Mouse (Mus musculus): ENCODE measurements around the gene Olfr70. TPM values are rescaled to one million over a fixed set of nuclear protein-coding genes. Genes with fewer than 3 reads are reported as not detected.
A peak's percentile ranks its signal among the peaks of the same experiment; 100 is the strongest.

Gene Olfr70
- total and polyA plus RNA-seq, 3 experiments, result not detected

DNA sequence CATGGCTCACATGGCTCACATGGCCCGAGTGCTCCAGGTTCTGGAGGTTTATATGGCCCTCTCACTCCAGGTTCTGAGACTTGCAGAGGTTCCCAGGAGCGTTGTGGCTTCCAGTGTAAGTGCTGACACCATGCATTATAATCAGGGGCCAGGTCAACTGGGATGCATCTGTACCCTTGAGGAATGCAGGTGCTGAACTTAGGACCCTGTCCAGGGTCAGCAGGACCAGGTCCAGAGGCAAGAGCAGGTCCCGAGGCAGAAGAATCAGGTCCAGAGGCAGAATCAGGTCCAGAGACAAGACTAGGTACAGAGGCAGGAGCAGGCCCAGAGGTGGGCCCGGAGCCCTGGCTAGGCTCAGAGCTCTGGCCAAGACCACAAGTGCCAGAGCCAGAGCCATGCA is 47.9 kb downstream of the Olfr70 start:
- peaks cover 3 to 22% of the 10 kb centered on the region in 2 experiments; a peak in 3 of 4 replicates for H3K4me1 ChIP-seq (ENCODE audit: control insufficient read depth in 1 of 2, insufficient read depth in 2 of 2)
- no peak overlapping the region for H3K4me2 ChIP-seq (ENCODE audit: insufficient read depth, low read depth, poor library complexity, severe bottlenecking)
- no peak overlapping the region for H3K4me3 ChIP-seq (replicated peaks in 1 of 3; ENCODE audit: low read depth in 2 of 3, low read length in 2 of 3, poor library complexity in 1 of 3)
- peaks cover 26% of the 10 kb centered on the region for H3K27me3 ChIP-seq (replicated peaks)
- H3K9me3 ChIP-seq (replicated peaks; ENCODE audit: low read length), result peaks cover 9% of the 10 kb centered on the region
- in situ Hi-C loops (cut with MboI; ENCODE audit: low pct_ligation_motif_present, low pct_unique_long_range_greater_than_20kb, low sequenced_read_pairs) (no loop called here), dilution Hi-C loops (cut with MboI; ENCODE audit: extremely low pct_ligation_motif_present, extremely low pct_unique_long_range_greater_than_20kb, low sequenced_read_pairs) (no loop called here)
- no peaks in the 10 kb centered on the region for H3K79me2 ChIP-seq (replicated peaks; ENCODE audit: control insufficient read depth, extremely low read depth, insufficient read depth, poor library complexity, severe bottlenecking)
- no peak for DNase-seq (ENCODE audit: extremely low read depth)
- H3K36me3 ChIP-seq (replicated peaks in 1 of 2; ENCODE audit: control insufficient read depth in 1 of 2, insufficient read depth in 1 of 2, low read length in 1 of 2), result no peaks in the 10 kb centered on the region
- TF ChIP-seq MYC (IDR thresholded peaks at IDR 0.05; ENCODE audit: low read depth, low read length) (no peak), BHLHE40 (IDR thresholded peaks at IDR 0.05; ENCODE audit: low read depth, low read length) (no peak), GABPA (IDR thresholded peaks at IDR 0.05; ENCODE audit: insufficient replicate concordance, low read depth, low read length) (no peak), TCF12 (IDR thresholded peaks at IDR 0.05; ENCODE audit: low read depth, low read length) (no peak)
- H3K27ac ChIP-seq (ENCODE audit: insufficient read depth, low read depth), result no peak overlapping the region
- H3K9ac ChIP-seq (ENCODE audit: insufficient read depth, low read depth), result no peak overlapping the region

DNA sequence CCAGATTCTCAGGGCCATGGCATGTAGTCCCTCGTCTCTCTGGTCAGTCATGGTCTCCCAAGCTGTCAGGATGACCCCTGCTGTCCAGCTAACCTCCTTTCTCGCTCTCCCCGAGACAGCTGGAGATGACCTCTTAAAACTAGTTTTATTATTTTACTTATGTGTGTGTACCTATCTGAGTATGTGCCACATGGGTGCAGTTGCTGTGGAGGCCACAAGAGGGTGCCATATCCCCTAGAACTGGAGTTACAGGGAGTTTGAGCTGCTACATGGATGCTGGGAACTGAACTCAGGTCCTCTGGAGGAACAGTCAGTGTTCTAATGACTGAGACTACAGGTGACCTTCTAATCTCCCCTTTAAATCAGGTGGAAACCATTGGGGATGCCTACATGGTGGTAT is 50.8 kb downstream of the Olfr70 start:
- in situ Hi-C loops (cut with MboI; ENCODE audit: low pct_ligation_motif_present, low pct_unique_long_range_greater_than_20kb, low sequenced_read_pairs) (no loop called here), dilution Hi-C loops (cut with MboI; ENCODE audit: extremely low pct_ligation_motif_present, extremely low pct_unique_long_range_greater_than_20kb, low sequenced_read_pairs) (no loop called here)
- H3K36me3 ChIP-seq (replicated peaks in 1 of 2; ENCODE audit: control insufficient read depth in 1 of 2, insufficient read depth in 1 of 2, low read length in 1 of 2), result no peaks in the 10 kb centered on the region
- peak in 1 of 2 experiments; percentile 37; a peak in 3 of 4 replicates for TF ChIP-seq CTCF (conservative IDR thresholded peaks at IDR 0.05 in 1 of 2, IDR thresholded peaks at IDR 0.05 in 1 of 2; ENCODE audit: low read depth in 2 of 2, low read length in 2 of 2)
- no peak for TF ChIP-seq NELFE (IDR thresholded peaks at IDR 0.05; ENCODE audit: low read depth, low read length)
- H3K4me2 ChIP-seq (ENCODE audit: insufficient read depth, low read depth, poor library complexity, severe bottlenecking), result no peak overlapping the region
- H3K4me3 ChIP-seq (replicated peaks in 1 of 3; ENCODE audit: low read depth in 2 of 3, low read length in 2 of 3, poor library complexity in 1 of 3), result no peak overlapping the region
- peaks cover 9% of the 10 kb centered on the region for H3K9me3 ChIP-seq (replicated peaks; ENCODE audit: low read length)
- H3K27me3 ChIP-seq (replicated peaks), result peaks cover 20% of the 10 kb centered on the region
- H3K9ac ChIP-seq (ENCODE audit: insufficient read depth, low read depth), result no peak overlapping the region
- H3K79me2 ChIP-seq (replicated peaks; ENCODE audit: control insufficient read depth, extremely low read depth, insufficient read depth, poor library complexity, severe bottlenecking), result no peaks in the 10 kb centered on the region
- H3K4me1 ChIP-seq (ENCODE audit: control insufficient read depth in 1 of 2, insufficient read depth in 2 of 2), result peaks cover 13 to 24% of the 10 kb centered on the region in 2 experiments
- H3K27ac ChIP-seq (ENCODE audit: insufficient read depth, low read depth), result no peak overlapping the region
- no peak for DNase-seq (ENCODE audit: extremely low read depth)

Other genes starting within 250 kb of the Olfr70 start
Only the 20 nearest of the 24 such genes appear.
- gene Car9, start 193.8 kb downstream of the Olfr70 start, total RNA-seq (2012; rRNA removed), result not detected in 2 replicates
- not detected in 2 replicates for gene Car9, start 193.8 kb downstream of the Olfr70 start, total RNA-seq (2014; rRNA removed)
- gene Car9, start 193.8 kb downstream of the Olfr70 start, polyA plus RNA-seq (2012; ENCODE audit: insufficient read length, low read depth), result not detected in 2 replicates
- gene Tpm2, start 177.0 kb downstream of the Olfr70 start, total RNA-seq (2012; rRNA removed), result 0.30 TPM in 1 of 2 replicates, not detected in the other
- gene Tpm2, start 177.0 kb downstream of the Olfr70 start, total RNA-seq (2014; rRNA removed), result not detected in 2 replicates
- gene Tpm2, start 177.0 kb downstream of the Olfr70 start, polyA plus RNA-seq (2012; ENCODE audit: insufficient read length, low read depth), result 0.29 TPM in 1 of 2 replicates, not detected in the other
- 32.9 and 34.2 TPM in 2 replicates for gene Creb3, start 138.5 kb downstream of the Olfr70 start, total RNA-seq (2012; rRNA removed)
- gene Creb3, start 138.5 kb downstream of the Olfr70 start, total RNA-seq (2014; rRNA removed), result 26.1 and 27.6 TPM in 2 replicates
- 33.1 and 37.2 TPM in 2 replicates for gene Creb3, start 138.5 kb downstream of the Olfr70 start, polyA plus RNA-seq (2012; ENCODE audit: insufficient read length, low read depth)
- 59.3 and 60.4 TPM in 2 replicates for gene Tln1, start 138.1 kb downstream of the Olfr70 start, total RNA-seq (2012; rRNA removed)
- gene Tln1, start 138.1 kb downstream of the Olfr70 start, total RNA-seq (2014; rRNA removed), result 22.3 and 22.7 TPM in 2 replicates
- gene Tln1, start 138.1 kb downstream of the Olfr70 start, polyA plus RNA-seq (2012; ENCODE audit: insufficient read length, low read depth), result 50.1 and 69.2 TPM in 2 replicates
- gene Rgp1, start 122.1 kb downstream of the Olfr70 start, total RNA-seq (2012; rRNA removed), result 16.6 and 22.0 TPM in 2 replicates
- gene Rgp1, start 122.1 kb downstream of the Olfr70 start, total RNA-seq (2014; rRNA removed), result 5.4 and 10.1 TPM in 2 replicates
- 32.7 and 37.0 TPM in 2 replicates for gene Rgp1, start 122.1 kb downstream of the Olfr70 start, polyA plus RNA-seq (2012; ENCODE audit: insufficient read length, low read depth)
- gene Gba2, start 121.9 kb downstream of the Olfr70 start, total RNA-seq (2012; rRNA removed), result 3.6 and 4.1 TPM in 2 replicates
- 3.2 TPM in 2 replicates for gene Gba2, start 121.9 kb downstream of the Olfr70 start, total RNA-seq (2014; rRNA removed)
- gene Gba2, start 121.9 kb downstream of the Olfr70 start, polyA plus RNA-seq (2012; ENCODE audit: insufficient read length, low read depth), result 8.7 and 11.2 TPM in 2 replicates
- gene Msmp, start 116.3 kb downstream of the Olfr70 start, total RNA-seq (2012; rRNA removed), result 0.46 and 0.72 TPM in 2 replicates
- not detected in 2 replicates for gene Msmp, start 116.3 kb downstream of the Olfr70 start, total RNA-seq (2014; rRNA removed)
- gene Msmp, start 116.3 kb downstream of the Olfr70 start, polyA plus RNA-seq (2012; ENCODE audit: insufficient read length, low read depth), result 5.9 and 6.3 TPM in 2 replicates
- gene Npr2, start 68.9 kb downstream of the Olfr70 start, total RNA-seq (2012; rRNA removed), result 0.04 and 0.38 TPM in 2 replicates
- gene Npr2, start 68.9 kb downstream of the Olfr70 start, total RNA-seq (2014; rRNA removed), result not detected in 2 replicates
- 0.23 and 0.49 TPM in 2 replicates for gene Npr2, start 68.9 kb downstream of the Olfr70 start, polyA plus RNA-seq (2012; ENCODE audit: insufficient read length, low read depth)
- 0.08 TPM in 1 of 2 replicates, not detected in the other for gene Spag8, start 47.2 kb downstream of the Olfr70 start, total RNA-seq (2012; rRNA removed)
- gene Spag8, start 47.2 kb downstream of the Olfr70 start, total RNA-seq (2014; rRNA removed), result not detected in 2 replicates
- gene Spag8, start 47.2 kb downstream of the Olfr70 start, polyA plus RNA-seq (2012; ENCODE audit: insufficient read length, low read depth), result not detected in 2 replicates
- 21.2 and 27.9 TPM in 2 replicates for gene Hint2, start 44.3 kb downstream of the Olfr70 start, total RNA-seq (2012; rRNA removed)
- gene Hint2, start 44.3 kb downstream of the Olfr70 start, total RNA-seq (2014; rRNA removed), result 17.0 and 17.8 TPM in 2 replicates
- gene Hint2, start 44.3 kb downstream of the Olfr70 start, polyA plus RNA-seq (2012; ENCODE audit: insufficient read length, low read depth), result 6.4 and 8.1 TPM in 2 replicates
- gene Tmem8b, start 31.8 kb downstream of the Olfr70 start, total RNA-seq (2012; rRNA removed), result 0.17 and 0.47 TPM in 2 replicates
- gene Tmem8b, start 31.8 kb downstream of the Olfr70 start, total RNA-seq (2014; rRNA removed), result not detected in 2 replicates
- 0.16 and 0.26 TPM in 2 replicates for gene Tmem8b, start 31.8 kb downstream of the Olfr70 start, polyA plus RNA-seq (2012; ENCODE audit: insufficient read length, low read depth)
- gene Fam221b, start 31.7 kb downstream of the Olfr70 start, total RNA-seq (2012; rRNA removed), result 5.1 and 6.3 TPM in 2 replicates
- not detected in 2 replicates for gene Fam221b, start 31.7 kb downstream of the Olfr70 start, total RNA-seq (2014; rRNA removed)
- 0.07 and 0.12 TPM in 2 replicates for gene Fam221b, start 31.7 kb downstream of the Olfr70 start, polyA plus RNA-seq (2012; ENCODE audit: insufficient read length, low read depth)
- gene Olfr71, start 9.4 kb upstream of the Olfr70 start, total RNA-seq (2012; rRNA removed), result not detected in 2 replicates
- not detected in 2 replicates for gene Olfr71, start 9.4 kb upstream of the Olfr70 start, total RNA-seq (2014; rRNA removed)
- gene Olfr71, start 9.4 kb upstream of the Olfr70 start, polyA plus RNA-seq (2012; ENCODE audit: insufficient read length, low read depth), result not detected in 2 replicates
- not detected in 2 replicates for gene Hrct1, start 26.4 kb upstream of the Olfr70 start, total RNA-seq (2012; rRNA removed)
- not detected in 2 replicates for gene Hrct1, start 26.4 kb upstream of the Olfr70 start, total RNA-seq (2014; rRNA removed)
- not detected in 2 replicates for gene Hrct1, start 26.4 kb upstream of the Olfr70 start, polyA plus RNA-seq (2012; ENCODE audit: insufficient read length, low read depth)
- not detected in 2 replicates for gene Spaar, start 29.2 kb upstream of the Olfr70 start, total RNA-seq (2012; rRNA removed)
- not detected in 2 replicates for gene Spaar, start 29.2 kb upstream of the Olfr70 start, total RNA-seq (2014; rRNA removed)
- not detected in 2 replicates for gene Spaar, start 29.2 kb upstream of the Olfr70 start, polyA plus RNA-seq (2012; ENCODE audit: insufficient read length, low read depth)
- gene Olfr159, start 70.2 kb upstream of the Olfr70 start, total RNA-seq (2012; rRNA removed), result not detected in 2 replicates
- not detected in 2 replicates for gene Olfr159, start 70.2 kb upstream of the Olfr70 start, total RNA-seq (2014; rRNA removed)
- not detected in 2 replicates for gene Olfr159, start 70.2 kb upstream of the Olfr70 start, polyA plus RNA-seq (2012; ENCODE audit: insufficient read length, low read depth)
- gene Olfr156, start 123.1 kb upstream of the Olfr70 start, total RNA-seq (2012; rRNA removed), result not detected in 2 replicates
- gene Olfr156, start 123.1 kb upstream of the Olfr70 start, total RNA-seq (2014; rRNA removed), result not detected in 2 replicates
- gene Olfr156, start 123.1 kb upstream of the Olfr70 start, polyA plus RNA-seq (2012; ENCODE audit: insufficient read length, low read depth), result not detected in 2 replicates
- gene Olfr157, start 139.4 kb upstream of the Olfr70 start, total RNA-seq (2012; rRNA removed), result not detected in 2 replicates
- not detected in 2 replicates for gene Olfr157, start 139.4 kb upstream of the Olfr70 start, total RNA-seq (2014; rRNA removed)
- 0.03 TPM in 1 of 2 replicates, not detected in the other for gene Olfr157, start 139.4 kb upstream of the Olfr70 start, polyA plus RNA-seq (2012; ENCODE audit: insufficient read length, low read depth)
- gene Olfr155, start 150.8 kb upstream of the Olfr70 start, total RNA-seq (2012; rRNA removed), result not detected in 2 replicates
- not detected in 2 replicates for gene Olfr155, start 150.8 kb upstream of the Olfr70 start, total RNA-seq (2014; rRNA removed)
- not detected in 2 replicates for gene Olfr155, start 150.8 kb upstream of the Olfr70 start, polyA plus RNA-seq (2012; ENCODE audit: insufficient read length, low read depth)
- 0.55 and 0.68 TPM in 2 replicates for gene Reck, start 174.7 kb upstream of the Olfr70 start, total RNA-seq (2012; rRNA removed)
- 0.34 and 0.44 TPM in 2 replicates for gene Reck, start 174.7 kb upstream of the Olfr70 start, total RNA-seq (2014; rRNA removed)
- gene Reck, start 174.7 kb upstream of the Olfr70 start, polyA plus RNA-seq (2012; ENCODE audit: insufficient read length, low read depth), result 1.4 and 1.8 TPM in 2 replicates

All from CH12.LX (cell line).